Mouse (Mus musculus) thymus, adult 2 months (tissue): ENCODE results near the gene Rsrc2.

ENCODE experiments used
- CTCF ChIP-seq: fragments of 200-500 bp; IDR thresholded peaks from 2 replicates; pipeline ENCODE4 v1.5.1; 2012; ENCODE audit warnings: mild to moderate bottlenecking, control low read depth, low read length, moderate library complexity, borderline replicate concordance; ENCODE audit not compliant: control insufficient read depth, poor library complexity, insufficient read depth; ENCODE audit errors: extremely low read depth
- POLR2A ChIP-seq: fragments of 200-500 bp; IDR thresholded peaks from 2 replicates; pipeline ENCODE4 v1.6.1; 2012; ENCODE audit warnings: mild to moderate bottlenecking, low read length, control low read depth, moderate library complexity; ENCODE audit not compliant: control insufficient read depth, poor library complexity, insufficient read depth; ENCODE audit errors: extremely low read depth

DNA sequence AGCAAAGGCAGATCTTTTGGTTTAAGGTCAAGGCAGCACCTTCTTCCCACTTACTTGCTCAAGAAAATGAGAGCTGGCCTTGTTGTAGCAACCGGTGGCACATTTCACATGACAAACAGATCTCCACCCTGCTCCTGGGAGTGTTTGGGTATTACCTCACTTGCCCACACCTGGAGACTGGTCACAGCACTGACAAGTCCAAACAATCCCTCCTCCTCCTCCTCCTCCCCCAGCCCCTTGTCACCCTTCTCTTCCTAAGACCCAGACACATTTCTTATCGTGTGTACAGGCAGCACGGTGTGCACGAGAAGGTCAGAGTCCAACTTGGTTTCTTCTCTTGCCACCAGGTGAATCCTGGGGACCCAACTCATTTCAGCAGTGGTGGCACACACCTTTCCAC lies 52.3 kb downstream of the Rsrc2 start:
- TF ChIP-seq CTCF (no peak), POLR2A (no peak)
